In the genomic region with DNA sequence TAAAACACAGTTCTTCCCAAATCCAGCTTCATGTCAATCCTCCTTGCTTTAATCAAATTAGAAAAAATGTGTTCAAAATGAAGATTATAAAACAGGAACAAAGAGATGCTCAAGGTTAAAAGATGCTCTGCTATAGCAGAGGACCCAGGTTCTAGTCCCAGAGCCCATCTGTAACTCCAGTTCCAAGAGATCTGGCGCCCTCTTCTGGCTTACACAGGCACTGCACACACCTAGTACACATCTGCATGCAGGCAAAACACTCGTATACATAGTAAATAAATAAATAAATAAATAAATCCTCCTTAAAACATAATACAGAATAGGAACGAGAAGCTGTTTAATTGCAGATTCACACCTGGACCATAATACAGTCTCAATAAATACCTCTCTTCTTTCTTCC, we compare ENCODE assay signal across 11 mouse cellular contexts. TPM values are rescaled to one million over a fixed set of nuclear protein-coding genes. Genes with fewer than 3 reads are reported as not detected.
DNase-seq lines count a peak whose midpoint lies in the region; ATAC-seq and TF ChIP-seq lines count a peak whose summit lies in the region.
"Had no signal": no experiment of that assay in that cellular context is flagged by ENCODE, and none has a peak within 500 bp of the region (broad histone marks: within the 10 kb centered on the region; RNA-seq: fewer than 3 reads in every experiment).

No protein-coding gene starts in this region.

- TF ChIP-seq POLR2A in liver, adult 2 months (IDR thresholded peaks at IDR 0.05; ENCODE audit: extremely low read depth, insufficient read depth, low read length) = no peak
- no peak for TF ChIP-seq POLR2A in bone marrow, adult 2 months (IDR thresholded peaks at IDR 0.05; ENCODE audit: borderline replicate concordance, control insufficient read depth, low read depth, low read length)

- DNase-seq in cerebellum, adult 18-20 months = peak; percentile 49 to 50
- DNase-seq in liver, adult 2 months (ENCODE audit: extremely low read depth, low read depth, low spot score) = no peak
- peak; percentile 2 for DNase-seq in naive thymus-derived CD4-positive, alpha-beta T cell, adult 2 months (ENCODE audit: low read depth)
- no peak for DNase-seq in left cerebral cortex, adult 8-10 months (ENCODE audit: low spot score in 2 of 2)
- DNase-seq: adrenal gland, postnatal 25 days had no signal

- H3K79me2 ChIP-seq in liver, adult 2 months (ENCODE audit: control insufficient read depth, insufficient read depth, low read length) = no peaks in the 10 kb centered on the region

- 69% methylated on average over 3 of the region's 3 CpGs for WGBS in liver, adult 2 months
- WGBS in liver, embryonic 12.5 days (ENCODE audit: insufficient replicate concordance) = 35% methylated on average over 3 of the region's 3 CpGs
- 64% methylated on average over 3 of the region's 3 CpGs for WGBS in bone marrow, adult 2 months

- no peaks in the 10 kb centered on the region for H3K36me3 ChIP-seq in liver, adult 2 months (ENCODE audit: control insufficient read depth, insufficient read depth, low read length)
- H3K36me3 ChIP-seq in liver, embryonic 12.5 days = no peaks in the 10 kb centered on the region
- H3K36me3 ChIP-seq: heart, embryonic 13.5 days; limb, embryonic 15.5 days had no signal

- ATAC-seq in cerebellum, adult (ENCODE audit: insufficient number of reproducible peaks, low FRiP score, low TSS enrichment) = no peak
- no peak for ATAC-seq in liver, embryonic 12.5 days
- ATAC-seq in erythroblast, adult 5-6 weeks (replicated peaks; ENCODE audit: low FRiP score, poor library complexity, severe bottlenecking) = no peak

- no peak overlapping the region for H3K4me3 ChIP-seq in liver, adult 2 months (ENCODE audit: insufficient read depth, low read depth, low read length)
- no peak overlapping the region for H3K4me3 ChIP-seq in liver, embryonic 12.5 days
- no peak overlapping the region for H3K4me3 ChIP-seq in bone marrow, adult 2 months (replicated peaks; ENCODE audit: control insufficient read depth, low read depth, low read length)
- H3K4me3 ChIP-seq: heart, embryonic 13.5 days; limb, embryonic 15.5 days had no signal

- H3K9me3 ChIP-seq in liver, embryonic 12.5 days (replicated peaks) = no peaks in the 10 kb centered on the region
- H3K9me3 ChIP-seq: heart, embryonic 13.5 days; limb, embryonic 15.5 days had no signal

- 0 out of 2 replicates have a peak, but pooled peaks cover 4% of the 10 kb centered on the region for H3K27me3 ChIP-seq in liver, adult 2 months (ENCODE audit: control insufficient read depth, insufficient read depth, low read length)
- H3K27me3 ChIP-seq in liver, embryonic 12.5 days (replicated peaks) = peaks cover 11% of the 10 kb centered on the region

- no peak overlapping the region for H3K9ac ChIP-seq in liver, adult 2 months (ENCODE audit: low read depth, low read length)
- H3K9ac ChIP-seq in liver, embryonic 12.5 days = no peak overlapping the region
- H3K9ac ChIP-seq: heart, embryonic 13.5 days; limb, embryonic 15.5 days had no signal

- no peak overlapping the region for H3K27ac ChIP-seq in liver, adult 2 months (replicated peaks; ENCODE audit: insufficient read depth, low read depth, low read length)
- H3K27ac ChIP-seq in liver, embryonic 12.5 days = no peak overlapping the region
- H3K27ac ChIP-seq in bone marrow, adult 2 months (ENCODE audit: control insufficient read depth, insufficient read depth, low read depth, low read length, poor library complexity) = no peak overlapping the region
- H3K27ac ChIP-seq: heart, embryonic 13.5 days; limb, embryonic 15.5 days had no signal

- no peaks in the 10 kb centered on the region for H3K4me1 ChIP-seq in liver, adult 2 months (ENCODE audit: control insufficient read depth, insufficient read depth, low read length)
- H3K4me1 ChIP-seq in liver, embryonic 12.5 days = no peaks in the 10 kb centered on the region
- peaks cover 11% of the 10 kb centered on the region for H3K4me1 ChIP-seq in bone marrow, adult 2 months (ENCODE audit: control insufficient read depth, insufficient read depth, low read length)
- H3K4me1 ChIP-seq: heart, embryonic 13.5 days had no signal

- H3K4me2 ChIP-seq in liver, embryonic 12.5 days = no peak overlapping the region
- H3K4me2 ChIP-seq: heart, embryonic 13.5 days; limb, embryonic 15.5 days had no signal

- TF ChIP-seq CTCF in liver, adult 2 months (IDR thresholded peaks at IDR 0.05; ENCODE audit: low read depth, low read length) = peak; percentile 34; the same call in 1 of the 2 replicates
- TF ChIP-seq CTCF in bone marrow, adult 2 months (IDR thresholded peaks at IDR 0.05; ENCODE audit: control insufficient read depth, insufficient read depth, low read length) = peak; percentile 44; the same call in 1 of the 2 replicates

RNA-seq across cellular contexts. Expression of a gene that starts 6.9 kb away (rescaled TPM):
- 0.37 and 0.54 TPM in 2 replicates for total RNA-seq in liver, adult 2 months (2014; rRNA removed)
- 0.57 and 0.81 TPM in 2 replicates for polyA plus RNA-seq in liver, adult 2 months (2012; rRNA removed)
- polyA plus RNA-seq in liver, embryonic 12.5 days (2016; fragmentation: Nextera tagmentation; extraction: Ambion mirVana) = 0.45 and 0.52 TPM in 2 replicates
- polyA plus RNA-seq in bone marrow, adult 2 months (2011; ENCODE audit: insufficient read depth, insufficient read length, low replicate concordance, missing spikeins) = 3.6 and 7.4 TPM in 2 replicates
- 100 to 1,000 TPM; 781 to 858 (median 827) TPM for total RNA-seq in left cerebral cortex, adult 8-10 months (2022)
- total RNA-seq in erythroblast, adult 5-6 weeks (2015; ENCODE audit: low replicate concordance) = not detected in 2 replicates
- total RNA-seq in erythroblast, adult 5-6 weeks (2017; ENCODE audit: low replicate concordance) = 0.34 TPM in 1 of 2 replicates, not detected in the other

Comparison
In these comparisons a context has a peak if more than half of its experiments do, and no peak if none do; other contexts are left out.
1. DNase-seq: peak in cerebellum, adult 18-20 months (2 of 2) and naive thymus-derived CD4-positive, alpha-beta T cell, adult 2 months (single experiment); none in liver, adult 2 months (single experiment) and left cerebral cortex, adult 8-10 months (0 of 2).
2. RNA of a gene that starts 6.9 kb away (total RNA-seq): 781 to 858 TPM in left cerebral cortex, adult 8-10 months; 0.37 to 0.54 TPM in liver, adult 2 months and 0.34 TPM in erythroblast, adult 5-6 weeks; every median in the first group is over 100 times any median in the second.